Mouse (Mus musculus): Measurements from ENCODE around the gene Phlpp1. TPM values are rescaled to one million over a fixed set of nuclear protein-coding genes. Genes with fewer than 3 reads are reported as not detected.

The Phlpp1 gene
- polyA plus RNA-seq, 1 experiment from 2014 or later, result 7.8 TPM

DNA sequence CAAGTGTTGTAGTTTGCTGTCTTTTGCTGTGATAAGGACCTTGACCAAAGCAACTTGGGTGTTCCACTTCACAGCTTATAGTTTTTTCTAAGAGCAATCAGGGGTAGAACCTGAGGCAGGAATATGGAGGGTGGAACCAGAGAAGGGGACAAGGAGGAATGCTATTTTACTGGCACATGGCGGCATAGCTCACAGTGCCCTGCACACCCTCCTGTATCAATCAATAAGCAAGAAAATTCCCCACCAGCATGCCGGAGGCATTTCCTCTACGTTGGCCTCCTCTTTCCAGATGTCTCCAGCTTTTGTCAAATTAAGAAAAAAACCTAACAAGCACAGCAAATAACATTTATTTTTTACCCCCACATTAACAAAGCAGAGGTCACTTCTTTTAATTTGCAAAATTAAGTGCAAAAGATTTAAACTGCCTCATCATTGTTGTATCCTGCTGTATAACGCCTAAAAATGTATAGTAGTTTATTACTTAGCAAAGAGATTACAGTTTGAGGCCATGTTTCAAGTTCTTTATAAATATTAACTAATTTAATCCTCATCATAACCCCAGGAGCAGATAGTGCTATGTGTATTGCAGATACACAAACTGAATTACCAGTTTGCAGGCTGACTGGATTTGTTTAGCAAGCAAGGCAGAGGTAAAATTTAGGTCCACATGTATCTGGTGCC is 13.4 kb downstream of the Phlpp1 start:
- no peaks in the 10 kb centered on the region for H3K36me3 ChIP-seq
- peaks cover 10% of the 10 kb centered on the region for H3K4me1 ChIP-seq
- ATAC-seq (ENCODE audit: low FRiP score), result no peak
- no peak overlapping the region for H3K27ac ChIP-seq (replicated peaks)
- H3K9ac ChIP-seq (replicated peaks), result no peak overlapping the region
- H3K4me3 ChIP-seq (replicated peaks), result no peak overlapping the region
- no peaks in the 10 kb centered on the region for H3K9me3 ChIP-seq (replicated peaks)
- no peak overlapping the region for H3K4me2 ChIP-seq
- 66% methylated on average over 4 of the region's 4 CpGs for WGBS
- no peaks in the 10 kb centered on the region for H3K27me3 ChIP-seq (replicated peaks)

DNA sequence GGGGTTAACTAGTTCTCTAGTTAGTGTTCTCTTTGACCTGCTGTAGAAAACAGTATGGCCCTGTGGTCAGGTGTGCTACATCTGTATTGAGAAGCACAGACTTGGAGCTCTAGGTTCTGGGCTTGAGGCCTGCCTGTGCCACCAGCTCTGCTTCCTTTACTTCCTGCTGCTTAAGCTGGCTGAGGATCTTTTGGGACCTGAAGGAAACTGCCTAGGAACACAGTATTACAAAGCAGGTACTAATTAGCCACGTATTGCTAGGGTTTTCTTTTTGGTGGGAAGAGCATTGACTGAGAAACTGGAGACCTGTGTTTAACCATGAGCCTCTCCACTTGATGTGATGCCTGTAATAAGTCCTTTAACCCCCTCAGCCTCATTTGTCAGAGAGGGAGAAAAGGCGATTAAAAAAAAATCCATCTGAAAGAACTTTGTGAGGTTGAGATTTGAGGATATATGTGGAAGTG is 13.9 kb downstream of the Phlpp1 start:
- Histone ChIP-seq H3K4me3 (replicated peaks) (no peak overlapping the region), H3K36me3 (no peaks in the 10 kb centered on the region), H3K9ac (replicated peaks) (no peak overlapping the region), H3K27me3 (replicated peaks) (no peaks in the 10 kb centered on the region), H3K9me3 (replicated peaks) (no peaks in the 10 kb centered on the region), H3K27ac (replicated peaks) (no peak overlapping the region), H3K4me1 (peaks cover 10% of the 10 kb centered on the region), H3K4me2 (no peak overlapping the region)
- ATAC-seq (ENCODE audit: low FRiP score), result no peak
- 43% methylated on average over 2 of the region's 2 CpGs for WGBS

GRCm38 (mm10) chr1:106186062-106186461 is 14.5 kb downstream of the Phlpp1 start:
- H3K4me3 ChIP-seq (replicated peaks), result no peak overlapping the region
- peaks cover 10% of the 10 kb centered on the region for H3K4me1 ChIP-seq
- no peaks in the 10 kb centered on the region for H3K36me3 ChIP-seq
- no peak overlapping the region for H3K27ac ChIP-seq (replicated peaks)
- 36% methylated on average over 2 of the region's 2 CpGs for WGBS
- ATAC-seq (ENCODE audit: low FRiP score), result no peak
- no peaks in the 10 kb centered on the region for H3K27me3 ChIP-seq (replicated peaks)
- no peak overlapping the region for H3K4me2 ChIP-seq
- no peak overlapping the region for H3K9ac ChIP-seq (replicated peaks)
- no peaks in the 10 kb centered on the region for H3K9me3 ChIP-seq (replicated peaks)

DNA sequence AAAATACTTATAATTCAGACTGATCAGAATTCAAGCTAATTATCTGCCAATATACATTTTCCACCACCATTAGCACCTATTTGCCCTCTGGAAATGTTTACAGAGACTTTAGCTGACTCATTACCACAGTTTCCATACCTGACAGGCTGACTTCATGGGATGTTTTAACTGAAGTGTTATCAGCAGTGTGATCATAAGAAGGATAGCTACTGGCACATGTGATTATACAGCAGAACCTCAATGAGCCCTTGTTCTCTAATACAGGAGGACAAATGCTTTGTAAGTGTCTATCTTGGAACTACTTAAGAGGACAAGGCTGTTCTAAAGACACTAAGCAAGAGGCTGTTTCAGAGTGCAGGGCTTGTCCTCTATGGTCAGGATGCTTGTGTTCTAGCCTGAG is 15.9 kb downstream of the Phlpp1 start:
- Histone ChIP-seq H3K9me3 (replicated peaks) (no peaks in the 10 kb centered on the region), H3K4me1 (peaks cover 10% of the 10 kb centered on the region), H3K36me3 (no peaks in the 10 kb centered on the region), H3K27ac (replicated peaks) (no peak overlapping the region), H3K4me2 (no peak overlapping the region), H3K9ac (replicated peaks) (no peak overlapping the region), H3K4me3 (replicated peaks) (no peak overlapping the region), H3K27me3 (replicated peaks) (no peaks in the 10 kb centered on the region)
- no peak for ATAC-seq (ENCODE audit: low FRiP score)

DNA sequence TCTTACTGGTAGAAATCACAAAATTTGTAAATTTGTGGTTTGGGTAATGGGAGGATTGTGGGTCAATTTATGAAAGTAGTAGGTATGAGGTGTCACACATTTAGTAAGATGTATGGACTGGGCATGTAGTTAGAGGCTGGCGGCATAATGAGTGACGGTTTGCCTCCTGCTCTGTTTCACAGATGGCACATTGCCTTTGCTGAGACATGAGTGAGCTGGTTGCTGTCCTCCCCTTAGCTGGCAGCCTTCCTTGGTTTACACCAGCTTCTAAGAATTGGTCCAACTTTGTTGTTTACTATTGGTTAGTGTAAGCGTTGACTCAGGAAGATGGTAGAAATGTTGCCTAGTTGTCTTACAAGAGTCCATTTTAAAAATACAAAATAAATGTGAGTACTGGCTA is 17.2 kb downstream of the Phlpp1 start:
- no peak for ATAC-seq (ENCODE audit: low FRiP score)
- H3K4me1 ChIP-seq, result peaks cover 23% of the 10 kb centered on the region
- H3K9me3 ChIP-seq (replicated peaks), result no peaks in the 10 kb centered on the region
- H3K36me3 ChIP-seq, result no peaks in the 10 kb centered on the region
- H3K27me3 ChIP-seq (replicated peaks), result no peaks in the 10 kb centered on the region
- no peak overlapping the region for H3K4me2 ChIP-seq
- no peak overlapping the region for H3K27ac ChIP-seq (replicated peaks)
- H3K9ac ChIP-seq (replicated peaks), result no peak overlapping the region
- WGBS, result 90% methylated on average over 3 of the region's 3 CpGs
- no peak overlapping the region for H3K4me3 ChIP-seq (replicated peaks)

DNA sequence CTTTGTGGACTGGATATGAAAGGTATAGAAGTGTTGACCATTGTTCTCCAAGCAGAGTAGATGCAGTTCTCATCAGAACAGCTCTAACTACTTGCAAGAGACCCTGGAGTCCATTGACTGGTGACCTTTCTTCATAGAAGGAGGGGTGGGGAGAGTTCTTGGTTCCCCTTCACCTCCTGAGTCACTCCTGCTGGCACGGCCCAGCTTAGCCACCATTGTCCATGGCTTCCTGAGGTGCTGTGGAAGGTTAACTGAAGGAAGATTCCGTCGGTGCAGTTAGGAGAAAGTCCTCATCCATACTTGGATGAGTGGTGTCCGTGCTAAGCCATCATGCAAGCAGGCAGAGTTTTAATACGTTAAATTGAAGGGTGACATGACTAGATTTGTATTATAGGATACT is 17.8 kb downstream of the Phlpp1 start:
- no peak overlapping the region for H3K4me3 ChIP-seq (replicated peaks)
- H3K27ac ChIP-seq (replicated peaks), result no peak overlapping the region
- no peaks in the 10 kb centered on the region for H3K9me3 ChIP-seq (replicated peaks)
- H3K27me3 ChIP-seq (replicated peaks), result no peaks in the 10 kb centered on the region
- no peak for ATAC-seq (ENCODE audit: low FRiP score)
- peaks cover 25% of the 10 kb centered on the region for H3K4me1 ChIP-seq
- H3K9ac ChIP-seq (replicated peaks), result no peak overlapping the region
- H3K4me2 ChIP-seq, result no peak overlapping the region
- 92% methylated on average over 5 of the region's 5 CpGs for WGBS
- no peaks in the 10 kb centered on the region for H3K36me3 ChIP-seq

DNA sequence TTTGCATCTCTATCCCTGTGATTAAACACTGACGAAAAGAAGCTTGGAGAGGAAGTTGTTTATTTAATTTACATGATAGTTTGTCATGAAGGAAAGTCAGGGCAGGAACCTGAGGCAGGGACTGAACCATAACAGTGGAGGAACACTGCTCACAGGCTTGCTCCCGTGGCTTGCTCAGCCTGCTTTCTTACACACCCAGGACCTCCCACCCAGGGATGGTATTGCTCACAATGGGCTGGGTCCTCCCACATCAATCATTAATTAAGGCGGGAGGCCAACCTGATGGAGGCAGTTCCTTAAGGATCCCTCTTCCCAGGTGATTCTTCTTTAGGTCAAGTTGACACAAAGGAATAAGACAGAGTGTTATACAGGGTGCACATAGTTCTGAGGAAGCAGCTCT is 19.1 kb downstream of the Phlpp1 start:
- no peak for ATAC-seq (ENCODE audit: low FRiP score)
- Histone ChIP-seq H3K4me3 (replicated peaks) (no peak overlapping the region), H3K27ac (replicated peaks) (no peak overlapping the region), H3K36me3 (no peaks in the 10 kb centered on the region), H3K4me1 (peaks cover 19% of the 10 kb centered on the region), H3K9me3 (replicated peaks) (no peaks in the 10 kb centered on the region), H3K27me3 (replicated peaks) (no peaks in the 10 kb centered on the region), H3K9ac (replicated peaks) (no peak overlapping the region), H3K4me2 (no peak overlapping the region)
- WGBS, result 52% methylated on average over 3 of the region's 3 CpGs

DNA sequence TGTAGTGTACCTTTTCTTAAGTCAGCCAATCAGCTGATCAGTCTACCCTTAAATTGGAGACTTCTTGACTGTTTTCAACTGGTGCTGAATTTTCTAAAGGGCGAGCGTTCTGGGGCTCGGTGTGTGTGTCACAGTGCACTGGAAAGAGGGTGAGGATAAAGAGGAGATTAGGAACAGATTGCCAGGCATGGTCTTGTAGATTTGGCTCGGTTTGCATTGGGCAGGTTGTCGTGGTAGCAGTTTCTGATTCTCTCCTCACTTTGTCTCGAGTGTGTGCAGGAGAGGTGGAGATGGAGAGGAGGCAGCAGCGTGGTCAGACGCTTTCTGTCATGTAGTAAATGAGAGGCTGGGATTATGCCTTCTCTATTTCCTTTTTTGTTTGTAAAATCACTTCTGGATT is 20.3 kb downstream of the Phlpp1 start:
- no peak overlapping the region for H3K27ac ChIP-seq (replicated peaks)
- H3K36me3 ChIP-seq, result no peaks in the 10 kb centered on the region
- H3K27me3 ChIP-seq (replicated peaks), result no peaks in the 10 kb centered on the region
- no peak for ATAC-seq (ENCODE audit: low FRiP score)
- no peak overlapping the region for H3K4me3 ChIP-seq (replicated peaks)
- H3K4me2 ChIP-seq, result no peak overlapping the region
- 56% methylated on average over 8 of the region's 8 CpGs for WGBS
- H3K4me1 ChIP-seq, result peaks cover 15% of the 10 kb centered on the region
- no peak overlapping the region for H3K9ac ChIP-seq (replicated peaks)
- H3K9me3 ChIP-seq (replicated peaks), result no peaks in the 10 kb centered on the region

GRCm38 (mm10) chr1:106192864-106193470 is 21.4 kb downstream of the Phlpp1 start:
- Histone ChIP-seq H3K4me1 (peaks cover 19% of the 10 kb centered on the region), H3K4me2 (no peak overlapping the region), H3K9me3 (replicated peaks) (no peaks in the 10 kb centered on the region), H3K27ac (replicated peaks) (0 out of 2 replicates have a peak overlapping the region, but pooled peaks have one; percentile 33), H3K4me3 (replicated peaks) (no peak overlapping the region), H3K9ac (replicated peaks) (no peak overlapping the region), H3K36me3 (no peaks in the 10 kb centered on the region), H3K27me3 (replicated peaks) (no peaks in the 10 kb centered on the region)
- 25% methylated on average over 8 of the region's 8 CpGs for WGBS
- ATAC-seq (ENCODE audit: low FRiP score), result no peak

DNA sequence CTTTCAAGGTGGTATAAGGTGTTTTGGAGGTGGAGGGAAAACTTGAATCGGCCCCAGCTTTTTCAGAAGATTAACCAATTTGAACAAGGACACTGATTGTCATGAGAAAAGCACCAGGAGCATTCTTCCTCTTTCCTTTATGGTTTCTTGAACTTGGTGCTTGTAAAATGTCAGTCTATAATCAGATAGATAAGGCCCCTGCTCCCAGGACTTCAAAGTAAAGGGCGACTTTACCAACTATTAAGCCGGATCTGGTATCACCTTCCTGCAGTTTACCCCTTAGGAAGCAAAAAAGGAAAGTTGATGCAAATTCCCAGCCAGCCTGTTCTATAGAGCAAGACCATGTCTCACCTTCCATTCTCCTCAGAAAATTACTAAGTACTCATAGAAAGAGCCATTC is 21.9 kb downstream of the Phlpp1 start:
- H3K9me3 ChIP-seq (replicated peaks), result no peaks in the 10 kb centered on the region
- H3K27me3 ChIP-seq (replicated peaks), result no peaks in the 10 kb centered on the region
- H3K36me3 ChIP-seq, result no peaks in the 10 kb centered on the region
- ATAC-seq (ENCODE audit: low FRiP score), result no peak
- WGBS, result 51% methylated on average over 3 of the region's 3 CpGs
- H3K4me1 ChIP-seq, result peaks cover 19% of the 10 kb centered on the region
- no peak overlapping the region for H3K4me3 ChIP-seq (replicated peaks)
- H3K9ac ChIP-seq (replicated peaks), result no peak overlapping the region
- H3K27ac ChIP-seq (replicated peaks), result 0 out of 2 replicates have a peak overlapping the region, but pooled peaks have one; percentile 33
- no peak overlapping the region for H3K4me2 ChIP-seq

GRCm38 (mm10) chr1:106194263-106194662 is 22.7 kb downstream of the Phlpp1 start:
- 50% methylated on average over 3 of the region's 3 CpGs for WGBS
- ATAC-seq (ENCODE audit: low FRiP score), result no peak
- Histone ChIP-seq H3K36me3 (no peaks in the 10 kb centered on the region), H3K27me3 (replicated peaks) (no peaks in the 10 kb centered on the region), H3K27ac (replicated peaks) (no peak overlapping the region), H3K4me3 (replicated peaks) (no peak overlapping the region), H3K9ac (replicated peaks) (no peak overlapping the region), H3K9me3 (replicated peaks) (no peaks in the 10 kb centered on the region), H3K4me2 (no peak overlapping the region), H3K4me1 (peaks cover 23% of the 10 kb centered on the region)

- Histone ChIP-seq H3K36me3 (no peaks in the 10 kb centered on the region), H3K27ac (replicated peaks) (no peak overlapping the region; the same call in 1 of the 2 replicates), H3K4me2 (no peak overlapping the region), H3K9me3 (replicated peaks) (no peaks in the 10 kb centered on the region), H3K9ac (replicated peaks) (no peak overlapping the region), H3K4me3 (replicated peaks) (no peak overlapping the region), H3K4me1 (peaks cover 27% of the 10 kb centered on the region), H3K27me3 (replicated peaks) (no peaks in the 10 kb centered on the region)
- 41% methylated on average over 5 of the region's 5 CpGs for WGBS
- ATAC-seq (ENCODE audit: low FRiP score), result no peak
These were observed 26.4 kb downstream of the Phlpp1 start for GRCm38 (mm10) chr1:106197991-106198390.

Measured in neural tube, embryonic 15.5 days (tissue).